Mouse (Mus musculus): ENCODE data around the gene Olfr561.

The Olfr561 gene

GRCm38 (mm10) chr7:102770921-102771320 lies at the start of gene Olfr561:
Olfr561 (plus strand) TSS chr7:102771221.
- DNase-seq (ENCODE audit: low read depth, low spot score) = no peak

GRCm38 (mm10) chr7:102727391-102727790 lies 43.6 kb upstream of the Olfr561 start, which contains the start of gene Olfr559:
Olfr559 (minus strand) TSS chr7:102727491.
- no peak for DNase-seq (ENCODE audit: low read depth, low spot score)

GRCm38 (mm10) chr7:102733793-102734192 lies 37.2 kb upstream of the Olfr561 start:
- no peak for DNase-seq (ENCODE audit: low read depth, low spot score)

GRCm38 (mm10) chr7:102737705-102738104 lies 33.3 kb upstream of the Olfr561 start:
- no peak for DNase-seq (ENCODE audit: low read depth, low spot score)

GRCm38 (mm10) chr7:102752086-102752485 lies 18.9 kb upstream of the Olfr561 start:
- DNase-seq (ENCODE audit: low read depth, low spot score) = peak; percentile 7

GRCm38 (mm10) chr7:102759266-102759665 lies 11.8 kb upstream of the Olfr561 start, which contains the start of the genes Olfr560 and Olfr78:
Olfr560 (minus strand) TSS chr7:102759366.
Olfr78 (minus strand) TSS chr7:102759471.
- no peak for DNase-seq (ENCODE audit: low read depth, low spot score)

GRCm38 (mm10) chr7:102803180-102803579 lies 32.2 kb downstream of the Olfr561 start, which contains the start of gene Olfr564:
Olfr564 (plus strand) TSS chr7:102803480.
- DNase-seq (ENCODE audit: low read depth, low spot score) = no peak
